8 mouse cellular contexts compared by ENCODE assay signal in genomic region chr2:59828777-59829508, GRCm38 (mm10). TPM values are rescaled to one million over a fixed set of nuclear protein-coding genes. Genes with fewer than 3 reads are reported as not detected.
DNase-seq lines count a peak whose midpoint lies in the region; ATAC-seq and TF ChIP-seq lines count a peak whose summit lies in the region.

No protein-coding gene starts in this region.

- no peaks in the 10 kb centered on the region for H3K27me3 ChIP-seq in Patski
- H3K27me3 ChIP-seq in forebrain, embryonic 12.5 days, result no peaks in the 10 kb centered on the region
- no peaks in the 10 kb centered on the region for H3K27me3 ChIP-seq in midbrain, embryonic 14.5 days (ENCODE audit: control insufficient read depth, insufficient read depth, low read length)

- H3K4me1 ChIP-seq in forebrain, embryonic 12.5 days, result peaks cover 27% of the 10 kb centered on the region
- H3K4me1 ChIP-seq in midbrain, embryonic 14.5 days (ENCODE audit: control insufficient read depth, insufficient read depth, low read length), result peaks cover 21% of the 10 kb centered on the region; the same call in 1 of the 2 replicates

- H3K36me3 ChIP-seq in forebrain, embryonic 12.5 days (replicated peaks), result peaks cover 12% of the 10 kb centered on the region; the same call in 1 of the 2 replicates
- no peaks in the 10 kb centered on the region for H3K36me3 ChIP-seq in midbrain, embryonic 14.5 days (ENCODE audit: control insufficient read depth, insufficient read depth, low read length)

- in situ Hi-C loops in Patski (cut with MboI; ENCODE audit: low pct_unique_long_range_greater_than_20kb), result no loop called here

- CTCF ChIA-PET in Patski (lab: Charles Lee), result interaction anchor here (0.8 to 1.4 kb wide), 3 partner anchors 70 to 307 kb away, joined by 3 to 4 read pairs (median 3); no protein-coding TSS in a partner anchor

- H3K4me3 ChIP-seq in forebrain, embryonic 12.5 days (replicated peaks), result no peak overlapping the region
- no peak overlapping the region for H3K4me3 ChIP-seq in midbrain, embryonic 14.5 days (replicated peaks; ENCODE audit: low read depth, low read length)

- H3K9me3 ChIP-seq in forebrain, embryonic 12.5 days, result no peaks in the 10 kb centered on the region
- H3K9me3 ChIP-seq in midbrain, embryonic 14.5 days (ENCODE audit: control insufficient read depth, low read length), result no peaks in the 10 kb centered on the region

- POLR2A ChIA-PET in Patski (lab: Charles Lee), result interaction anchor here (0.6 to 1.2 kb wide), 3 partner anchors 13 to 1158 kb away, joined by 3 to 9 read pairs (median 4); no protein-coding TSS in a partner anchor

- peak overlapping the region; percentile 59 for H3K27ac ChIP-seq in forebrain, embryonic 12.5 days
- H3K27ac ChIP-seq in midbrain, embryonic 14.5 days (replicated peaks; ENCODE audit: low read depth, low read length), result peak overlapping the region; percentile 1; the same call in 1 of the 2 replicates

- DNase-seq in 3T3-L1 (ENCODE audit: low read depth, low spot score), result peak; percentile 21
- peak; percentile 82 for DNase-seq in Patski (ENCODE audit: low read depth, low spot score)
- DNase-seq in heart, postnatal 25 days (ENCODE audit: low spot score), result peak; percentile 31
- peak; percentile 63 to 76 for DNase-seq in kidney, postnatal 4 days
- peak; percentile 71 for DNase-seq in midbrain, embryonic 14.5 days
- no peak for DNase-seq in urinary bladder, postnatal 25 days (ENCODE audit: low spot score)

- no peak overlapping the region for H3K9ac ChIP-seq in forebrain, embryonic 12.5 days
- no peak overlapping the region for H3K9ac ChIP-seq in midbrain, embryonic 14.5 days (replicated peaks; ENCODE audit: low read length)

- 0 out of 2 replicates have a peak overlapping the region, but pooled peaks have one; percentile 4 for H3K4me2 ChIP-seq in forebrain, embryonic 12.5 days
- no peak overlapping the region for H3K4me2 ChIP-seq in midbrain, embryonic 14.5 days (ENCODE audit: low read length)

- intact Hi-C loops in heart, postnatal 25 days (cut with DNase I), result no loop called here

- TF ChIP-seq CTCF in Patski (IDR thresholded peaks at IDR 0.05), result no peak

- ATAC-seq in Patski, result peak; percentile 83
- ATAC-seq in forebrain, embryonic 12.5 days (ENCODE audit: low FRiP score), result peak; percentile 52
- no peak for ATAC-seq in midbrain, embryonic 14.5 days (ENCODE audit: low FRiP score, low TSS enrichment)
- no peak for ATAC-seq in monocyte, adult 5-6 weeks (replicated peaks; ENCODE audit: insufficient number of reproducible peaks, low FRiP score, low TSS enrichment, poor library complexity, severe bottlenecking)

- WGBS in forebrain, embryonic 12.5 days, result 23% methylated on average over 14 of the region's 14 CpGs
- 32% methylated on average over 14 of the region's 14 CpGs for WGBS in midbrain, embryonic 14.5 days

RNA-seq across cellular contexts. Expression of gene Wdsub1, which starts 53.4 kb away (rescaled TPM):
- polyA plus RNA-seq in Patski (2021), result 54.4 TPM
- 17.0 and 18.8 TPM in 2 replicates for polyA plus RNA-seq in forebrain, embryonic 12.5 days (2016; fragmentation: Nextera tagmentation; extraction: Ambion mirVana)
- 10 to 100 TPM; 21.3 to 21.5 TPM for total RNA-seq in heart, postnatal 25 days (2021)
- 9.5 and 11.1 TPM in 2 replicates for polyA plus RNA-seq in midbrain, embryonic 14.5 days (2014; fragmentation: Nextera tagmentation; extraction: Ambion mirVana)
- 12.1 to 14.6 TPM (median 13.1 TPM) in 3 replicates for total RNA-seq in monocyte, adult 5-6 weeks (2017)

Comparison
In these comparisons a context has a peak if more than half of its experiments do, and no peak if none do; other contexts are left out.
1. ATAC-seq: peak in Patski (single experiment) and forebrain, embryonic 12.5 days (single experiment); none in midbrain, embryonic 14.5 days (single experiment) and monocyte, adult 5-6 weeks (single experiment).